Mouse (Mus musculus): ENCODE data around the gene Dsn1. TPM values are rescaled to one million over a fixed set of nuclear protein-coding genes. Genes with fewer than 3 reads are reported as not detected.

The Dsn1 gene
- polyA plus RNA-seq, 1 experiment from 2014 or later, result 20.4 TPM

DNA sequence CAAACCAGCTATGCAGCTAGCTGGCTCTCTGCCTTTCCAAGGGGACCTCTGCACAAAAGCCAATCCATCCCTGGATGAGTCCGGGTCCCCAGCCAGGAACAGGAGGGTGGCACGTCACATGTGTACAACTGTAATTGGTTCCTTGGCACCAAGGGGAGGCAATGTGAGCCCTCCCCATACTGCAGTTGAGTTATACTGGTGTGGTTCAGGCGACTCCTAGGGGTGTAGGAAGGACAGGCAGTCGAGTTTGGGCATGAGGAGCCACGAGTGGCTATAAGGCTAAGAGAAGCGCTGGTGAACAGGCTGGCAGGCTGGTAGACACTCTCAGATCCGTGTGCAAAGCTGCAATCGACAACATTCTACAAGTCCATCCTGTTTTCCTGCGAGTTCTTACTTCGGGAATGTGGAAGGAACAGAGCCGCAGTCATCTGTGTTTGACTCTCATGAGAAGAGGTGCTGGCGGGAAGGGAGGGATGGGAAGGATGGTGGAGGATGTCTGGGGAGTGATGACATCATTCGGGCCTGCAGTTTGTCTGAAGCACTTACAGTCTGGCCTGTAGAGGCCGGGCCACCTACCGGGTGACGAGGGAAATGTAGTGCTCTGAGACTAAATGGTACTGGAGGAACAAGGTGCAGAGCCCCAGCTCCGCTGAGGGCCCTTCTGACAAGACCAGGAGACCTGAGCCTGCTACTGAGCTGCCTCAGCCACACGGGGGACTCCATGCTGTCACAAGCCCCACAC lies 9.7 kb upstream of the Dsn1 start:
- Histone ChIP-seq H3K4me3 (replicated peaks; ENCODE audit: low read depth, low read length) (no peak overlapping the region), H3K27me3 (ENCODE audit: insufficient read depth, low read length) (no peaks in the 10 kb centered on the region), H3K9me3 (replicated peaks; ENCODE audit: low read length) (no peaks in the 10 kb centered on the region), H3K27ac (no peak overlapping the region), H3K4me1 (replicated peaks; ENCODE audit: insufficient read depth, low read length) (no peaks in the 10 kb centered on the region), H3K36me3 (ENCODE audit: insufficient read depth, low read length) (peaks cover 56% of the 10 kb centered on the region), H3K9ac (ENCODE audit: low read depth, low read length) (no peak overlapping the region), H3K4me2 (ENCODE audit: low read length) (no peak overlapping the region)
- ATAC-seq (replicated peaks; ENCODE audit: low FRiP score, low read depth), result no peak
- 78% methylated on average over 18 of the region's 18 CpGs for WGBS
- DNase-seq (ENCODE audit: low spot score), result no peak
- no peak; the same call in 1 of the 2 replicates for TF ChIP-seq CTCF (IDR thresholded peaks at IDR 0.05; ENCODE audit: low read depth)

DNA sequence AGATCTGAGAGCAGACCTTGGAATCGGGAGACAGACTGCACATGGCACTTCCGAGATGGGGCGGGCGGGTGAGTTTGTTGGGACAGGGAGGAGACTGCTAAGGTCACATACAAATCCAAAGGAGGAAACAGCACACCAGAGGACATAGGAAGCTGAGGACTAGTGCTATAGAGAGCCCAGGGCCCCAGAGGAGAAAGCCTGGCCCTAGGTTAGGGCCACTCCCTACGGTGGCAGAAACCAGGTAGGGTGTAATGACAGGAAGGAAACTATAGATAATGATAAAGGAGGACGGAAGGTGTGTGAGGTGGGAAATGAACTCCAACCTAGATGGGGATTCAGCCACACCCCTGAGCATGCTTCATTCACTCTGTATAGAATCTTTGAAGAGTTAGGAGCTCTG lies 5.4 kb upstream of the Dsn1 start:
- H3K4me3 ChIP-seq (replicated peaks; ENCODE audit: low read depth, low read length), result no peak overlapping the region
- no peak for TF ChIP-seq CTCF (IDR thresholded peaks at IDR 0.05; ENCODE audit: low read depth)
- H3K36me3 ChIP-seq (ENCODE audit: insufficient read depth, low read length), result peaks cover 21% of the 10 kb centered on the region
- no peak overlapping the region for H3K4me2 ChIP-seq (ENCODE audit: low read length)
- H3K27ac ChIP-seq, result no peak overlapping the region
- H3K4me1 ChIP-seq (replicated peaks; ENCODE audit: insufficient read depth, low read length), result peaks cover 9% of the 10 kb centered on the region
- no peaks in the 10 kb centered on the region for H3K9me3 ChIP-seq (replicated peaks; ENCODE audit: low read length)
- WGBS, result 79% methylated on average over 6 of the region's 6 CpGs
- H3K9ac ChIP-seq (ENCODE audit: low read depth, low read length), result no peak overlapping the region
- ATAC-seq (replicated peaks; ENCODE audit: low FRiP score, low read depth) (no peak), DNase-seq (ENCODE audit: low spot score) (no peak)
- H3K27me3 ChIP-seq (ENCODE audit: insufficient read depth, low read length), result no peaks in the 10 kb centered on the region

DNA sequence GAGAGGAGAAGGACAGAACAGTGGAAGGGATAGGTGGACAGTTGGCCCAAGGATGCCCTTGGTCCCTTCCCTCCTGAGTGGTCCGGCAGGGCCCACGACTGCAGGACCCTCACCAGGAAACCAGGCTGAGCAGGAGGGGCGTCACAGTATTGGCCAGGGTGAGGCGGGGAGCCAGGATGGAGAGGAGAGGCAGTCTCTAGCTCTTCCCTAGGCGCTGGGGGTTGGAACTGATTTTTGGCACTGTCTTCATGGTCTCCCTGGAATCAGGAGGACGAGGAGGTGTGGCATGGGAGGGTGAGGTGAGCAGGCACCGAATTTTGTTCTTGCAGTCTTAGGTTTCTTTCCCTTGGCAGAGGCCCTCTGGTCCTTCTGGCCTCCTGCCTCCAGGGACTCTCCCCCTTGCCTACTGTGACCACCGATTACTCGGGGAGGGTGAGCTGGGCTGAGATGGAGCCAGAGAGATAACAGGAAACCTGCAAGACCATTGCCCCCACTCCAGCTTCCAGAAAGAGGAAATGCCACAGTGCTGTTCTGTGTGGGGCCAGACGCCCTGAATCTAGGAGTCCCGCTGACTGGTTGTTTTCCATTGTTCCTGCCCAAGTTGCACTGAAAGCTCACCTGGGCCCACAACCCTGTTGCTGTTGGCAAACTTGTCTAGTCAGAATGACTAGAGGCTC lies 3.8 kb upstream of the Dsn1 start:
- Histone ChIP-seq H3K4me3 (replicated peaks; ENCODE audit: low read depth, low read length) (no peak overlapping the region), H3K9me3 (replicated peaks; ENCODE audit: low read length) (no peaks in the 10 kb centered on the region), H3K27ac (no peak overlapping the region), H3K9ac (ENCODE audit: low read depth, low read length) (no peak overlapping the region), H3K27me3 (ENCODE audit: insufficient read depth, low read length) (no peaks in the 10 kb centered on the region), H3K36me3 (ENCODE audit: insufficient read depth, low read length) (peaks cover 7% of the 10 kb centered on the region), H3K4me2 (ENCODE audit: low read length) (no peak overlapping the region), H3K4me1 (replicated peaks; ENCODE audit: insufficient read depth, low read length) (peaks cover 15% of the 10 kb centered on the region)
- no peak for DNase-seq (ENCODE audit: low spot score)
- TF ChIP-seq CTCF (IDR thresholded peaks at IDR 0.05; ENCODE audit: low read depth), result no peak
- no peak for ATAC-seq (replicated peaks; ENCODE audit: low FRiP score, low read depth)
- 41% methylated on average over 11 of the region's 11 CpGs for WGBS

DNA sequence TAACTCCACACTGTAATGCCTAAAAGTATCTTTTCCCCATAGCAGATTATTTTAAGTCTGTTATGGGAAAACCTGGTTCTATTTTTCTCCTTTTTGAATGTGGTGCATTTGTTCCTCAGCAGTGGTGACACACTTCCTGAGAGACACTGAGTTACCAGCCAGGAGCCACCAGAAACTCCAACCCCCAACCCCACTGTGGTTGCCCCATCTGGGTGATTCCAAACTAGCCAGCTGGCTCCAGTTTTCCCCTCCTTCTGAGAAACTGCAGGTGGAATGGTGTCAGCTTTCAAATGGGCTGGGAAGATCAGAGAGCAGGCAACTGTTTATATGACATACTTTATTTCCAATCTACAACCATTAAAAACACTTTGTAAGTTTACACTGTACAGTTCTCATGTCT lies 3.2 kb upstream of the Dsn1 start:
- H3K4me3 ChIP-seq (replicated peaks; ENCODE audit: low read depth, low read length), result no peak overlapping the region
- no peak for TF ChIP-seq CTCF (IDR thresholded peaks at IDR 0.05; ENCODE audit: low read depth)
- H3K36me3 ChIP-seq (ENCODE audit: insufficient read depth, low read length), result peaks cover 5% of the 10 kb centered on the region
- no peak for ATAC-seq (replicated peaks; ENCODE audit: low FRiP score, low read depth)
- H3K27me3 ChIP-seq (ENCODE audit: insufficient read depth, low read length), result no peaks in the 10 kb centered on the region
- DNase-seq (ENCODE audit: low spot score), result no peak
- H3K4me2 ChIP-seq (ENCODE audit: low read length), result no peak overlapping the region
- H3K4me1 ChIP-seq (replicated peaks; ENCODE audit: insufficient read depth, low read length), result peaks cover 16% of the 10 kb centered on the region
- H3K9me3 ChIP-seq (replicated peaks; ENCODE audit: low read length), result no peaks in the 10 kb centered on the region
- H3K9ac ChIP-seq (ENCODE audit: low read depth, low read length), result no peak overlapping the region
- H3K27ac ChIP-seq, result no peak overlapping the region

DNA sequence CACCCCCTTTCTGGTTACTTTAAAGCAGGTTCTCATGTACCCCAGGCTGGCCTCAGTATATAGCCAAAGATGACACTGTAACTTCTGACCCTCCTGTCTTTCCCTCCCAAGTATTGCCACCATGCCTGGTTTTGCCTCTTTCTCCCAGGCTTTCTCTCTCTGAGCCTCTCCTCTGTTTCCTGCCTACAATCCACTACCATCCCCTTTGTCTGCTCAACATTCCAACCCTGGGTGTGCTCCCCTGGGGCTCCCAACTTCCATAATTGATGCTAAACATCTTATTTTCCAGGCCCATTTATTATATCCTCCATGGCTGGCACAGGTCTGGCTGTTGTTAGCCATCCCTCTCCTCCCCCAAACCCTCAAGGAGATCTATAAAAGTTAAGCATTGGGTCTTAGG lies 1.6 kb upstream of the Dsn1 start:
- no peak for TF ChIP-seq CTCF (IDR thresholded peaks at IDR 0.05; ENCODE audit: low read depth)
- H3K4me3 ChIP-seq (replicated peaks; ENCODE audit: low read depth, low read length), result no peak overlapping the region
- no peak overlapping the region for H3K27ac ChIP-seq
- H3K4me2 ChIP-seq (ENCODE audit: low read length), result no peak overlapping the region
- peaks cover 16% of the 10 kb centered on the region for H3K4me1 ChIP-seq (replicated peaks; ENCODE audit: insufficient read depth, low read length)
- no peak for ATAC-seq (replicated peaks; ENCODE audit: low FRiP score, low read depth)
- H3K9ac ChIP-seq (ENCODE audit: low read depth, low read length), result no peak overlapping the region
- no peaks in the 10 kb centered on the region for H3K9me3 ChIP-seq (replicated peaks; ENCODE audit: low read length)
- H3K27me3 ChIP-seq (ENCODE audit: insufficient read depth, low read length), result no peaks in the 10 kb centered on the region
- H3K36me3 ChIP-seq (ENCODE audit: insufficient read depth, low read length), result no peaks in the 10 kb centered on the region
- no peak for DNase-seq (ENCODE audit: low spot score)

DNA sequence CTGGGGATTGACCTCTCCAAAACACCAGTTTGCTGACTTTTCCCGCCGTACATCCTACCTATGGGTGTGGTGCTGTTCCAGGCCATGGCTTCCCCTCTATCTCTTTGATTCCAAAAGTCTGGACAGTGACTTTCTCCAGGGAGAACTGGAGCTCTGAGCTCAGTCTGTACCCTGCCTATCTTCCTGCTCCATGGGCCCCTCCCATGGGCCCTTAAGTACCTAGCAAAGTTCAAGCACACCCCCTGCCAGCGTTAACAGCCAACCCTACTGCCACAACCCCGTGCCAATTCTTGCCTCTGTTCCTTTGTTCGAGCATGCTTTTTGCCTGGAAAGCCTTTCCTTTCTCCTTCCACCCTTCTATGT lies 261 bp upstream of the Dsn1 start:
- ATAC-seq (replicated peaks; ENCODE audit: low FRiP score, low read depth), result peak; percentile 22; the same call in 1 of the 2 replicates
- H3K4me1 ChIP-seq (replicated peaks; ENCODE audit: insufficient read depth, low read length), result peaks cover 16% of the 10 kb centered on the region

More for the DNA sequence above, 261 bp upstream of the Dsn1 start:
- H3K4me2 ChIP-seq (ENCODE audit: low read length), result peak overlapping the region; percentile 88
- no peak for TF ChIP-seq CTCF (IDR thresholded peaks at IDR 0.05; ENCODE audit: low read depth)
- no peaks in the 10 kb centered on the region for H3K27me3 ChIP-seq (ENCODE audit: insufficient read depth, low read length)
- peak overlapping the region; percentile 58 for H3K4me3 ChIP-seq (replicated peaks; ENCODE audit: low read depth, low read length)
- H3K27ac ChIP-seq, result peak overlapping the region; percentile 52; the same call in 1 of the 2 replicates
- H3K9ac ChIP-seq (ENCODE audit: low read depth, low read length), result peak overlapping the region; percentile 74
- 25% methylated on average over 5 of the region's 5 CpGs for WGBS
- H3K36me3 ChIP-seq (ENCODE audit: insufficient read depth, low read length), result no peaks in the 10 kb centered on the region
- no peaks in the 10 kb centered on the region for H3K9me3 ChIP-seq (replicated peaks; ENCODE audit: low read length)
- DNase-seq (ENCODE audit: low spot score), result no peak
